Mouse (Mus musculus): ENCODE measurements around the gene Sgtb. TPM values are rescaled to one million over a fixed set of nuclear protein-coding genes. Genes with fewer than 3 reads are reported as not detected.

Sgtb gene
- 1 to 10 TPM; 5.2 to 7.6 TPM for total RNA-seq (2021)
- long read RNA-seq, experiment 1, partial matches to known transcripts, result 0 of 1 reads
- long read RNA-seq, experiment 1, other reads (novel, unspliced or antisense), result 1 of 1 reads
- long read RNA-seq, experiment 2, partial matches to known transcripts, result 1 of 3 reads
- long read RNA-seq, experiment 2, other reads (novel, unspliced or antisense), result 1 of 3 reads

- DNase-seq, result peak; percentile 94
Measured at GRCm38 (mm10) chr13:104109288-104109815, at the start of gene Sgtb, which contains the start of gene Nln. TSS of gene Sgtb (plus strand) at chr13:104109741. TSS of gene Nln (minus strand) at chr13:104109614.

GRCm38 (mm10) chr13:104060231-104060630, 49.3 kb upstream of the Sgtb start:
- no peak for DNase-seq

- DNase-seq, result peak; percentile 35
Measured at GRCm38 (mm10) chr13:104061975-104062750, 47.4 kb upstream of the Sgtb start.

- DNase-seq, result no peak
Measured at GRCm38 (mm10) chr13:104063061-104063460, 46.5 kb upstream of the Sgtb start.

- no peak for DNase-seq
Measured at GRCm38 (mm10) chr13:104065649-104066347, 43.7 kb upstream of the Sgtb start.

- DNase-seq, result peak; percentile 56
Measured at GRCm38 (mm10) chr13:104069216-104069615, 40.3 kb upstream of the Sgtb start.

GRCm38 (mm10) chr13:104070703-104071102, 38.8 kb upstream of the Sgtb start:
- DNase-seq, result no peak

- DNase-seq, result no peak
Measured at GRCm38 (mm10) chr13:104072351-104072750, 37.2 kb upstream of the Sgtb start.

- no peak for DNase-seq
Measured at GRCm38 (mm10) chr13:104074230-104074629, 35.3 kb upstream of the Sgtb start.

GRCm38 (mm10) chr13:104074731-104075130, 34.8 kb upstream of the Sgtb start:
- DNase-seq, result peak; percentile 55

GRCm38 (mm10) chr13:104076993-104077392, 32.5 kb upstream of the Sgtb start:
- no peak for DNase-seq

GRCm38 (mm10) chr13:104082504-104082903, 27.0 kb upstream of the Sgtb start:
- no peak for DNase-seq

GRCm38 (mm10) chr13:104084600-104084999, 24.9 kb upstream of the Sgtb start:
- no peak for DNase-seq

GRCm38 (mm10) chr13:104089387-104089786, 20.2 kb upstream of the Sgtb start:
- peak; percentile 51 for DNase-seq

- DNase-seq, result no peak
Measured at GRCm38 (mm10) chr13:104091734-104092133, 17.8 kb upstream of the Sgtb start.

GRCm38 (mm10) chr13:104094531-104095385, 14.8 kb upstream of the Sgtb start:
- DNase-seq, result peak; percentile 59

GRCm38 (mm10) chr13:104095955-104096354, 13.6 kb upstream of the Sgtb start:
- DNase-seq, result no peak

- DNase-seq, result no peak
Measured at GRCm38 (mm10) chr13:104097190-104097589, 12.4 kb upstream of the Sgtb start.

GRCm38 (mm10) chr13:104100416-104100815, 9.1 kb upstream of the Sgtb start:
- DNase-seq, result no peak

GRCm38 (mm10) chr13:104101606-104102235, 7.8 kb upstream of the Sgtb start:
- no peak for DNase-seq

- peak; percentile 29 for DNase-seq
Measured at GRCm38 (mm10) chr13:104108651-104109287, 772 bp upstream of the Sgtb start.
